Mouse (Mus musculus) ES-Bruce4 (cell line): ENCODE data around the gene Dbh.

ENCODE experiments used
- CTCF ChIP-seq: IDR thresholded peaks from one replicate; pipeline ENCODE4 v1.8.1; 2011; ENCODE audit warnings: low read depth, low read length
- EP300 ChIP-seq: IDR thresholded peaks from 2 replicates; pipeline ENCODE4 v1.6.1; 2011; ENCODE audit warnings: low read depth, low read length; ENCODE audit not compliant: insufficient read depth
- POLR2A ChIP-seq: IDR thresholded peaks from one replicate; pipeline ENCODE4 v1.8.1; 2011; ENCODE audit warnings: low read length; ENCODE audit not compliant: insufficient read depth

- TF ChIP-seq CTCF (no peak), EP300 (no peak), POLR2A (no peak)
These were observed 47.2 kb downstream of the Dbh start for GRCm38 (mm10) chr2:27211966-27212893.
